Mouse (Mus musculus) left cerebral cortex, postnatal 10 days (tissue): ENCODE results near the gene Lgals7. TPM values are rescaled to one million over a fixed set of nuclear protein-coding genes. Genes with fewer than 3 reads are reported as not detected.
A peak's percentile ranks its signal among the peaks of the same experiment; 100 is the strongest.

ENCODE experiments used
- DNase-seq, 2 experiments: peaks; one replicate each; pipeline ENCODE4 v3.0.0; 2021 to 2022; ENCODE audit warnings: low spot score in 2 of 2, mixed read lengths in 1 of 2; ENCODE audit errors: extremely low spot score in 1 of 2
- intact Hi-C: fragments of 180-260 bp; cut with DNase I; formaldehyde crosslinking; loops from one replicate; pipeline ENCODE4 v1.15.1; 2025
- total RNA-seq, 2 experiments: library from RNA; stranded (reverse); gene quantifications; 2 replicates each; pipeline ENCODE4 v1.2.3; 2021

The Lgals7 gene
- total RNA-seq, 2 experiments from 2014 or later: 1.6 TPM; not detected in 1

- no peak for DNase-seq
- intact Hi-C loops: no loop called here
These were observed 37.9 kb downstream of the Lgals7 start for GRCm38 (mm10) chr7:28901311-28902125.

- no peak for DNase-seq
- intact Hi-C loops: no loop called here
These were observed 38.5 kb downstream of the Lgals7 start for GRCm38 (mm10) chr7:28902180-28902579.

GRCm38 (mm10) chr7:28902809-28903208 is 39.2 kb downstream of the Lgals7 start:
- DNase-seq: peak; percentile 43 to 64
- intact Hi-C loops: no loop called here

- DNase-seq: peak; percentile 47 to 56
- intact Hi-C loops: no loop called here
These were observed 40.1 kb downstream of the Lgals7 start for GRCm38 (mm10) chr7:28903778-28904177.

- no peak for DNase-seq
These were observed 43.5 kb downstream of the Lgals7 start for GRCm38 (mm10) chr7:28907195-28907594.

GRCm38 (mm10) chr7:28911632-28912031 is 48.0 kb downstream of the Lgals7 start:
- DNase-seq: peak in 1 of 2 experiments; percentile 88
- intact Hi-C loops: no loop called here

More at GRCm38 (mm10) chr7:28907195-28907594, 43.5 kb downstream of the Lgals7 start:
- intact Hi-C loops: no loop called here

GRCm38 (mm10) chr7:28913171-28913570 is 49.5 kb downstream of the Lgals7 start:
- DNase-seq: peak in 1 of 2 experiments; percentile 34
- intact Hi-C loops: no loop called here

Other genes starting within 250 kb of the Lgals7 start
- 1 to 10 TPM in 1 of 2 experiments, under 1 TPM in 1; 0.55 to 1.8 TPM for gene Acp7, start 232.5 kb upstream of the Lgals7 start, total RNA-seq
- 10 to 100 TPM; 16.0 to 19.8 TPM for gene Fbxo27, start 171.0 kb upstream of the Lgals7 start, total RNA-seq
- gene Fbxo17, start 147.0 kb upstream of the Lgals7 start, total RNA-seq: 1 to 10 TPM; 1.5 to 2.5 TPM
- 10 to 100 TPM; 53.9 to 54.7 TPM for gene Mrps12, start 122.0 kb upstream of the Lgals7 start, total RNA-seq
- gene Sars2, start 121.9 kb upstream of the Lgals7 start, total RNA-seq: 10 to 100 TPM; 15.6 to 16.0 TPM
- gene Ccer2, start 107.7 kb upstream of the Lgals7 start, total RNA-seq: 1 to 10 TPM in 1 of 2 experiments, under 1 TPM in 1; 0.45 to 1.4 TPM
- 100 to 1,000 TPM; 131 to 154 TPM for gene Sirt2, start 97.1 kb upstream of the Lgals7 start, total RNA-seq
- gene Nfkbib, start 96.3 kb upstream of the Lgals7 start, total RNA-seq: 10 to 100 TPM; 34.7 to 39.6 TPM
- gene Rinl, start 74.9 kb upstream of the Lgals7 start, total RNA-seq: 1 to 10 TPM in 1 of 2 experiments, under 1 TPM in 1; 0.83 to 3.5 TPM
- gene Hnrnpl, start 55.3 kb upstream of the Lgals7 start, total RNA-seq: 100 to 1,000 TPM; 459 to 475 TPM
- gene Ech1, start 38.6 kb upstream of the Lgals7 start, total RNA-seq: 10 to 100 TPM; 40.8 to 43.3 TPM
- gene Lgals4, start 30.0 kb upstream of the Lgals7 start, total RNA-seq: 1 to 10 TPM; 2.4 to 2.7 TPM
- gene Capn12, start 17.6 kb downstream of the Lgals7 start, total RNA-seq: under 1 TPM; 0.53 to 0.69 TPM
- 100 to 1,000 TPM; 151 to 160 TPM for gene Actn4, start 98.5 kb downstream of the Lgals7 start, total RNA-seq
- gene Eif3k, start 118.0 kb downstream of the Lgals7 start, total RNA-seq: 100 to 1,000 TPM; 171 to 178 TPM
- gene Map4k1, start 118.2 kb downstream of the Lgals7 start, total RNA-seq: 1 to 10 TPM; 5.8 to 6.0 TPM